23 mouse cellular contexts compared by ENCODE assay signal in genomic region chr19:38615356-38615755, GRCm38 (mm10).
A peak's percentile ranks its signal among the peaks of the same experiment; 100 is the strongest.
DNase-seq lines count a peak whose midpoint lies in the region; ATAC-seq and TF ChIP-seq lines count a peak whose summit lies in the region.
"Had no signal": no experiment of that assay in that cellular context is flagged by ENCODE, and none has a peak within 500 bp of the region (broad histone marks: within the 10 kb centered on the region; RNA-seq: fewer than 3 reads in every experiment).

No protein-coding gene starts in this region.

- DNase-seq in heart, adult 11 months, result peak; percentile 88
- no peak for DNase-seq in heart, embryonic 10.5 days (ENCODE audit: low spot score)
- DNase-seq in hindbrain, postnatal 0 days (ENCODE audit: low spot score), result peak; percentile 24
- peak; percentile 74 for DNase-seq in lung, embryonic 14.5 days
- DNase-seq in lung, postnatal 14 days, result no peak
- peak; percentile 39 for DNase-seq in R1 (ENCODE audit: low read depth, low spot score)
- DNase-seq: adrenal gland, postnatal 10 days; cerebellum, adult 8-10 months; cerebellum, postnatal 25 days; gastrocnemius, postnatal 10 days; kidney, adult 9 months; layer of hippocampus, postnatal 36 days; left cerebral cortex, postnatal 4 days; liver, postnatal 0 days had no signal

- no peak overlapping the region for H3K9ac ChIP-seq in hindbrain, postnatal 0 days (replicated peaks; ENCODE audit: low read length)
- no peak overlapping the region for H3K9ac ChIP-seq in hindbrain, embryonic 13.5 days
- H3K9ac ChIP-seq in lung, embryonic 14.5 days, result no peak overlapping the region
- H3K9ac ChIP-seq: forebrain, embryonic 13.5 days; heart, embryonic 12.5 days; hindbrain, embryonic 15.5 days; liver, embryonic 12.5 days; liver, postnatal 0 days; midbrain, embryonic 12.5 days; neural tube, embryonic 13.5 days had no signal

- no peaks in the 10 kb centered on the region for H3K36me3 ChIP-seq in heart, embryonic 10.5 days
- H3K36me3 ChIP-seq in hindbrain, postnatal 0 days (ENCODE audit: insufficient read depth, low read length), result no peaks in the 10 kb centered on the region
- no peaks in the 10 kb centered on the region for H3K36me3 ChIP-seq in hindbrain, embryonic 13.5 days
- H3K36me3 ChIP-seq in lung, embryonic 14.5 days (ENCODE audit: insufficient read depth), result no peaks in the 10 kb centered on the region
- H3K36me3 ChIP-seq: heart, embryonic 12.5 days; hindbrain, embryonic 15.5 days; liver, embryonic 12.5 days; midbrain, embryonic 12.5 days; neural tube, embryonic 13.5 days had no signal

- no peaks in the 10 kb centered on the region for H3K9me3 ChIP-seq in heart, embryonic 10.5 days
- H3K9me3 ChIP-seq in hindbrain, postnatal 0 days (ENCODE audit: low read length), result no peaks in the 10 kb centered on the region
- no peaks in the 10 kb centered on the region for H3K9me3 ChIP-seq in hindbrain, embryonic 13.5 days
- no peaks in the 10 kb centered on the region for H3K9me3 ChIP-seq in lung, embryonic 14.5 days (ENCODE audit: low read depth, low read length)
- H3K9me3 ChIP-seq: forebrain, embryonic 13.5 days; heart, embryonic 12.5 days; hindbrain, embryonic 15.5 days; liver, embryonic 12.5 days; midbrain, embryonic 12.5 days; neural tube, embryonic 13.5 days had no signal

- no peaks in the 10 kb centered on the region for H3K4me1 ChIP-seq in heart, embryonic 10.5 days
- no peaks in the 10 kb centered on the region for H3K4me1 ChIP-seq in hindbrain, postnatal 0 days (ENCODE audit: insufficient read depth, low read length)
- peaks cover 9% of the 10 kb centered on the region; the same call in 1 of the 2 replicates for H3K4me1 ChIP-seq in hindbrain, embryonic 13.5 days (replicated peaks)
- H3K4me1 ChIP-seq in lung, embryonic 14.5 days (ENCODE audit: insufficient read depth), result no peaks in the 10 kb centered on the region
- H3K4me1 ChIP-seq: forebrain, embryonic 13.5 days; hindbrain, embryonic 15.5 days; liver, embryonic 12.5 days had no signal

- WGBS in heart, embryonic 10.5 days, result 62% methylated on average over 6 of the region's 6 CpGs
- 27% methylated on average over 6 of the region's 6 CpGs for WGBS in hindbrain, postnatal 0 days
- 36% methylated on average over 6 of the region's 6 CpGs for whole genome bisulfite sequencing in hindbrain, embryonic 13.5 days
- 41% methylated on average over 6 of the region's 6 CpGs for WGBS in lung, embryonic 14.5 days

- no peak overlapping the region for H3K4me3 ChIP-seq in heart, embryonic 10.5 days
- H3K4me3 ChIP-seq in hindbrain, postnatal 0 days (ENCODE audit: low read length), result no peak overlapping the region
- no peak overlapping the region for H3K4me3 ChIP-seq in hindbrain, embryonic 13.5 days
- H3K4me3 ChIP-seq in lung, embryonic 14.5 days (ENCODE audit: low read depth, low read length), result no peak overlapping the region
- H3K4me3 ChIP-seq: forebrain, embryonic 13.5 days; heart, embryonic 12.5 days; hindbrain, embryonic 15.5 days; liver, embryonic 12.5 days; midbrain, embryonic 12.5 days; neural tube, embryonic 13.5 days had no signal

- no peak for TF ChIP-seq CTCF in hindbrain, postnatal 0 days (IDR thresholded peaks at IDR 0.05; ENCODE audit: low read depth)
- TF ChIP-seq CTCF in lung, embryonic 14.5 days (IDR thresholded peaks at IDR 0.05; ENCODE audit: low read depth), result no peak

- H3K27me3 ChIP-seq in heart, embryonic 10.5 days (ENCODE audit: insufficient read depth, poor library complexity, severe bottlenecking), result no peaks in the 10 kb centered on the region
- no peaks in the 10 kb centered on the region for H3K27me3 ChIP-seq in hindbrain, postnatal 0 days (ENCODE audit: insufficient read depth, low read length)
- no peaks in the 10 kb centered on the region for H3K27me3 ChIP-seq in hindbrain, embryonic 13.5 days
- no peaks in the 10 kb centered on the region for H3K27me3 ChIP-seq in lung, embryonic 14.5 days (ENCODE audit: insufficient read depth, low read length)
- H3K27me3 ChIP-seq: CH12.LX; forebrain, embryonic 13.5 days; heart, embryonic 12.5 days; hindbrain, embryonic 15.5 days; liver, embryonic 12.5 days; midbrain, embryonic 12.5 days; neural tube, embryonic 13.5 days had no signal

- H3K27ac ChIP-seq in heart, embryonic 10.5 days, result no peak overlapping the region
- no peak overlapping the region for H3K27ac ChIP-seq in hindbrain, postnatal 0 days
- no peak overlapping the region for H3K27ac ChIP-seq in hindbrain, embryonic 13.5 days
- no peak overlapping the region for H3K27ac ChIP-seq in lung, embryonic 14.5 days (ENCODE audit: low read depth)
- H3K27ac ChIP-seq: forebrain, embryonic 13.5 days; hindbrain, embryonic 15.5 days; liver, embryonic 12.5 days; midbrain, embryonic 12.5 days; neural tube, embryonic 13.5 days had no signal

- H3K4me2 ChIP-seq in hindbrain, postnatal 0 days (ENCODE audit: low read depth, low read length), result no peak overlapping the region
- no peak overlapping the region for H3K4me2 ChIP-seq in hindbrain, embryonic 13.5 days
- H3K4me2 ChIP-seq in lung, embryonic 14.5 days, result no peak overlapping the region
- H3K4me2 ChIP-seq: forebrain, embryonic 13.5 days; heart, embryonic 12.5 days; hindbrain, embryonic 15.5 days; liver, embryonic 12.5 days; midbrain, embryonic 12.5 days; neural tube, embryonic 13.5 days had no signal

- no peak for ATAC-seq in hindbrain, postnatal 0 days
- no peak for ATAC-seq in hindbrain, embryonic 13.5 days (ENCODE audit: low FRiP score)
- ATAC-seq in lung, embryonic 14.5 days (ENCODE audit: insufficient read depth), result no peak; the same call in 1 of the 2 replicates
- no peak for ATAC-seq in megakaryocyte progenitor cell, adult 5-6 weeks (replicated peaks; ENCODE audit: poor library complexity)
- ATAC-seq: forebrain, embryonic 13.5 days; liver, embryonic 12.5 days had no signal

Comparison
In these comparisons a context has a peak if more than half of its experiments do, and no peak if none do; other contexts are left out.
1. DNase-seq: peak in heart, adult 11 months (single experiment), hindbrain, postnatal 0 days (single experiment), lung, embryonic 14.5 days (single experiment) and R1 (single experiment); none in heart, embryonic 10.5 days (single experiment) and lung, postnatal 14 days (single experiment).